Mouse (Mus musculus) right cerebral cortex, postnatal 10 days (tissue): ENCODE data around the gene Ctsc.

Source experiments
- DNase-seq, 2 experiments: peaks; one replicate each; pipeline ENCODE4 v3.0.0; 2021; ENCODE audit warnings: low spot score in 2 of 2

Gene Ctsc

DNA sequence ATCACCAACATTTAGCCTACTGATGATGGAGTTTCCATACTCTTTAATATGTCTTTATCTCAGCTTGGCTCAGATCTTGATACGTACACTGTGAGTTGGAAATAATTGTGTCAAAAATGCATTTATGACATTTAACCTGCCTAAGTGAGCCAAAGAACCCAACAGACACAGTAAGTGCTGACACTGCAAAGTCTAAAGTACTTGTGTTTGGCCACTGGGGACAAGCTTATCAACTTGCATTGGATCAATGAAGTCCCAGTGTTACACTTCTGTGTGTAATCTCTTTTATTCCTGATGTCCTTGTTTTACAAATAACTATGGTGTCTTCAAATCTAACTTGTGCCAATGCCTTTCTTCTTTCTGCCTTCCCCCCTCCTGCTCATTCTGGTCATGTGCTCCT is 18.1 kb downstream of the Ctsc start:
- no peak for DNase-seq

DNA sequence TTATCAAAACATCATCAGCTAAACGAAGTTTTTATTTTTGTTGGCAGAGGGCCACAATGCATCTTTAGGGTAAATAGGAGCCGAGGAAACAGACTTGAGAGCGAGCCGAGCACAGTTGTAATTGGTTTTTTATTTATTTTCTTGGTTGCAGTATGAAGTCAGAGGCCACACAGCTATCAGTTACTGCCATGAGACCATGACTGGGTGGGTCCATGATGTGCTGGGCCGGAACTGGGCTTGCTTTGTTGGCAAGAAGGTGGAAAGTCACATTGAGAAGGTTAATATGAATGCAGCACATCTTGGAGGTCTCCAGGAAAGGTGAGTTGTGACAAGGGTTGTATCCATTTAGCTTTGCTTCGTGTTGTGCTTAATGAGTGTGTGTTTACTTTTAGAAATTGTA is 19.0 kb downstream of the Ctsc start:
- DNase-seq = no peak

- no peak for DNase-seq
Measured at GRCm38 (mm10) chr7:88305750-88306149, 27.9 kb downstream of the Ctsc start.

- DNase-seq = no peak
Measured at GRCm38 (mm10) chr7:88306725-88307124, 28.8 kb downstream of the Ctsc start.

DNA sequence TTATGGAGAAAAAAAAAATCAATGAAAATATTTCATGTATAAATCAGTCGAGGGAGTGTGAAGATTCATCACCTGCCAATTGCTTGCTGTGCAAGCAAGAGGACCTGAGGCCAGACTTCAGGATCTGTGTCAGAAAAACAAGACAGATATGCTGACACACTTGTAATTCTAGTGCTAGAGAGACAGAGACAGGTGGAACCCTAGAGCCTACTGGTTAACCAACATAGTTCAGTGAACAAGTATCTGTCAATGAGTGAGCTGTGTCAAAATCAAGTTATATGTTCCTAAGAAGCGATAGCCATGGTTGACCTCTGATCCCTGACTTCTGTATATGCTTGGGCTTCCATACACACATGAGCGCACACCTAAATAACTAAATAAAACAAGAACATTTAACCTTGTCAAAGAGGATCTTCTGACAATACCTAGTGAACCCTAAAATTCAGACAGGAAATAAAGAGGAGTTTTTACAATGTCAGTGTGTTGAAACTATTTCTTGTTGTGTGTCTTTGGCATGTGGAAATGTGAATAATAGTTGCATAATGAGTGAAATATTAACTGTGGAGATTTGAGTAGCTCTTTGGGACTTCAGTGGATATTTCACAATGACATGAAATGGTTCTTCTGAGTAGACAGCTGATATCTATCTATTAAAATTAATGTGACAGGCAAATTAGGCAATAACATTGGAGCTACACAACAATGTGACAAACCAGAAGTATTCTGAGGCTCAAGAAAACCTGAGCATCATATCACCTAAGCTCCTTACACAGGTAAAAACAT is 32.7 kb downstream of the Ctsc start:
- DNase-seq = no peak

DNA sequence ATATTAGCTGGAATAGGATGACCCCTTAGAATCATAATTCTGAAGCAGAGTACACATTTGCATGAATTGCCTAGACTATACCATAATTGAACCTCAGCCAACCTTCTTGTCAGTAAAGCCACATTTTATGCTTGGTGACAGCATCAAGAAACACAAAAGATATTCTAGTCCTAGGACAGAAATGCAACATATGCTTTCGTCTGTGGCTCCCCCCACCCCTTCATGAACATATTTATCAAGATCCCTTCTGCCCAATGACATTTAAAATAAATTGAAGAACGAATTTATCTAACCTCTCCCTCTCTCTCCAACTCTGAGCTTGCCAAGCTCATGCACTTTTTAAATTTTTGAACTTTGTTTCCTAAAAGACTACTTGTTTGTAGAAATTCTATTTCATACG is 38.5 kb downstream of the Ctsc start:
- no peak for DNase-seq

DNA sequence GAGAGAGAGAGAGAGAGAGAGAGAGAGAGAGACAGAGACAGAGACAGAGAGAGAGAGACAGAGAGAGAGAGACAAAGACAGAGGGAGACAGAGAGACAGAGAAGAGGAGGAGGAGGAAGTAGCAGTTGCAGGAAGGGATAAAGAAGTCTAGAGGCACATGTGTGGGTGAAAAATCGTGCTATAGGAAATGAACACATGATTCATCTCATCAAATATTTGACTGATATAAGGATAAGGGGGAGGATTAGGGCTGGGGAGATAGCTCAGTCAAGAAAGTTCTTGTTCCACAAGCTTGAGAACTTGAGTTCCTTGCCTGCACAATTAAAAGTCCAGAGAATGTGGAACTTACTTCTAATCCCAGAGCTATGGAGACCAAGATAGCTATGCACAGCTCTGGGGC is 40.6 kb downstream of the Ctsc start:
- no peak for DNase-seq

- DNase-seq = no peak
Measured at GRCm38 (mm10) chr7:88318904-88319303, 41.0 kb downstream of the Ctsc start.

DNA sequence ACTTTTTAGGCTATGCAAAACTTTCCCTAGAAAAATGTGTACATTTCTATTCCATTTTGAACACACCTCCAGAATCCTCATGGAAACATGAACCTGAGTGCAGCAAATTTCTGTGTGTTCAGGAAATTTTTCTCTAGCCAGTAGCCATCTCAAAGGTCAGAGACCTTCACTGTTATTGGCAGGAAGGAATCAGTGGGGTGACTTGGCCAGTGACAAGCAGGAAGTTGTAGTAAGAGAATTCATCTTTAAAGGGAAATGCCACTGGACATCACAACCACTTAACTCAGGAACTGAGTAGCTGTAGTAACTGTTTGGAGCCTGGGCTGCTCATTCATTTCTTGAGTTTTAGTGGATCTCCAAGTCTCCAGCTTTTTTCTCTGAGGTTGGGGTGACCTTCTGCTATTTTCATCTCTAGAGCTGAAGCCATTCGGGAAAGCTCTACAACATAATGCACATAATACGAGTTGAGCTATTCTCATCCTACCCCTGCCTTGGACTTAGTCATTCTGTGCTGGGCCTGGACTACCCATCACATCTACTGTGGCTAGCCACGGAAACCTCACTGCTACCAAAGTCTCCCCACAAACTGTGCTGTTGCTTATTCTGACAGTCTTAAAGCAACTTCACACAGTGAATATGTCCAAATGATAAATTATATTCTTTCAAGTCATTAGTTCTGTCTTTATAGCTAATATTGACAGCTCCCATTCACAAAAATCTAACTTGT is 41.7 kb downstream of the Ctsc start:
- DNase-seq = no peak

- DNase-seq = peak; percentile 54 to 63
Measured at GRCm38 (mm10) chr7:88320628-88321336, 42.9 kb downstream of the Ctsc start.

DNA sequence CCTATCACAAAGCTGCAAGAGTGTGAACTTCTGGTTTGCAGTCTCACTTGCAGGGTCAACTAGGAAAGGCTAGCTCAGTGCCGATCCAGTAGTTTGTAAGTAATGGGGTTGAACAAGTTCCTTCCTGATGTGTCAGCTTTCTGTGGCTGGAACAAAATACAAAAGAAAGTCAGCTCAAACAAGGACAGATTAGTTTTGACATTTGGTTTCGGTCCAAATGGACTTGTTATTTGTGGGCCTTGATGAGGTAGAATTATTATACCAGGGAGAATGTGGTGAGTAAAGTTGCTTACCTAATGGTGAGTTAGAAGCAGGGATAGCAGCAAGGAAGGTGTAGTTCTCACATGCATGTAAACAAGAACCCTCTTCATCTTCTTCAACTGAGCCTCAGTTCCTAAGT is 44.5 kb downstream of the Ctsc start:
- no peak for DNase-seq

- no peak for DNase-seq
Measured at GRCm38 (mm10) chr7:88327495-88327894, 49.6 kb downstream of the Ctsc start.

DNA sequence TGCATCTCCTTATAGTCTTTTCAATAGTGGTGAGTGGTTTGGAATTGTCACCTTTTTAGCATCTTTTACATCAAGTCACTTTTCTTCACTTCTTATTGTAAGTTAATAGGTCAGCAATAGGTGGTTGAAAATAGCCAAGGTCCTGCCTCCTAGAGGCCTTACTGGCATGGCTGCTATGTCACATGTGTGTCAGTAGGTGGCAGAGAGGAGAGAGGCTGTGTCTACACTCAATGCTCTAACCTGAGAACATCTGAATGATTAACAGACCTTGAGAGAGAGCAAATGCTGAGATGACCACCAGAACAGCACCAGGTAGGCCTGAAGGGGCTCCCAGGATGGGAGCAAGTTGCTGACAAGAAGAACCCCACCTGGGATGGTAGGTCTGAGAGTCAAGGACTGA is 65.9 kb downstream of the Ctsc start:
- no peak for DNase-seq

- DNase-seq = peak in 1 of 2 experiments; percentile 24
Measured at GRCm38 (mm10) chr7:88346035-88346434, 68.2 kb downstream of the Ctsc start.

DNA sequence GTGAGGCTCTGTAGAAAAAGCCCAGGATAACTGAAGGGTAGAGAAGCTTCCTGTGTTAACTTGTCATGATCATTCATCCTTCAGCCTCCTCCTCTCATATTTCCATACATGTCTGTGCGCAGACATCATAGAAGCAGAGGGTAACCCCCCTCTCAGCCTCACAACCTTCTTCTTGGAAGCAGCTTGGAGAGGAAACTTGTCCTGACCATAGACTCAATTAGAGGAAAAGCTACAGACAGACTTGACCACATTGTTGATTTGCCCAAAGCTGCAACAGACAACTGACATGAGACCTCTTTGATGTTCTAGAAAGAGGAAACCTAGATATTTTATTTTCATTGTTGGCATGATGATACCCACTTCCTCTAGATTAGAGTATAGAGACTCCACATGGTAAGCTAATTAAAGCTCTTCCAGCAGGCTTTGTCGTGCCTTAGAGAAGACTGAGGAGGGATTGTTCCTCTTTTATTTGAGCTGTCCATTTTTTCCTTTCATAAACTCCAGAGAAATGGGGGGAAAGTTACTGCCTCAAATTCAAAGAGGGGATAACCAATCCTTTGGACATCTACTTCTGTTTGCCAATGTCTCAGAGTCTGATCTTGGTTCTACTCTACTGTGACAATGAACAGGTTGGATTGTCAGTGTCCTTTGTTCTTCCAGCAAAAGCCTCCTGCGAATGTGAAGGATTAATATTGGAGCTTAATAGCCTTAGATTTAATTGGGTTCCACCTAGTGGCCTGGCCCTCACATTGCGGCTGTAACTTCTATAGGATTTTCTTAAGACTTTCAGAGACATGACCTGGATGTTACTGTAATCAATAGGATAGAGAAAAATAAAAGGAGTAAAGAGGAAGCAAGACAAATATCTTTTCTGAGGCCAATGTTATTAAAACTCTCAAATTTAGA is 79.2 kb downstream of the Ctsc start:
- DNase-seq = no peak

- DNase-seq = no peak
Measured at GRCm38 (mm10) chr7:88358042-88358878, 80.4 kb downstream of the Ctsc start.
